Mouse (Mus musculus) forebrain, embryonic 13.5 days (tissue): ENCODE data around the gene Eef1e1. TPM values are rescaled to one million over a fixed set of nuclear protein-coding genes. Genes with fewer than 3 reads are reported as not detected.
"Not testable (repeated sequence)": the region's sequence is repeated elsewhere in the genome, so short reads cannot be mapped to it uniquely, and the experiment has no call there.

Experiments used
- ATAC-seq: fragments of 200-750 bp; cut with Nextera tagmentation; 2 replicates; pipeline ENCODE4 v1.8.0; 2017
- H3K27ac ChIP-seq: fragments of 300-500 bp; sonication (generic); 2 replicates; pipeline ENCODE4 v1.5.1; 2015; ENCODE audit warnings: inconsistent platforms, mild to moderate bottlenecking, moderate library complexity
- H3K27me3 ChIP-seq: fragments of 300-500 bp; sonication (generic); 2 replicates; pipeline ENCODE4 v1.6.1; 2015; ENCODE audit warnings: mild to moderate bottlenecking, inconsistent platforms
- H3K36me3 ChIP-seq: fragments of 300-500 bp; sonication (generic); 2 replicates; pipeline ENCODE4 v1.6.1; 2015; ENCODE audit warnings: mild to moderate bottlenecking, inconsistent platforms; ENCODE audit not compliant: poor library complexity, severe bottlenecking
- H3K4me1 ChIP-seq: fragments of 300-500 bp; sonication (generic); 2 replicates; pipeline ENCODE4 v1.6.1; 2015; ENCODE audit warnings: inconsistent platforms
- H3K4me2 ChIP-seq: fragments of 300-500 bp; sonication (generic); 2 replicates; pipeline ENCODE4 v1.6.1; 2015; ENCODE audit warnings: inconsistent platforms, mild to moderate bottlenecking, moderate library complexity
- H3K4me3 ChIP-seq: fragments of 300-500 bp; sonication (generic); 2 replicates; pipeline ENCODE4 v1.5.1; 2015; ENCODE audit warnings: mild to moderate bottlenecking, inconsistent platforms
- H3K9ac ChIP-seq: fragments of 300-500 bp; sonication (generic); 2 replicates; pipeline ENCODE4 v1.6.1; 2015; ENCODE audit warnings: mild to moderate bottlenecking, inconsistent platforms
- H3K9me3 ChIP-seq: fragments of 300-500 bp; sonication (generic); replicated peaks from 2 replicates; pipeline ENCODE4 v1.6.1; 2016; ENCODE audit warnings: inconsistent platforms
- WGBS: fragments of 180-500 bp; shearing (Covaris S2); methylation state at CpG from one replicate; pipeline ENCODE4 v1.1.7; 2015; 5-methylcytosine and 5-hydroxymethylcytosine counted together
- polyA plus RNA-seq: library from polyadenylated mRNA; unstranded; fragments of >200 nt; fragmentation: Nextera tagmentation; extraction: Ambion mirVana; gene quantifications from 2 replicates; pipeline ENCODE4 v1.2.1, GENCODE M21; 2015

Eef1e1 gene
- polyA plus RNA-seq, 1 experiment from 2014 or later, result 77.6 TPM

DNA sequence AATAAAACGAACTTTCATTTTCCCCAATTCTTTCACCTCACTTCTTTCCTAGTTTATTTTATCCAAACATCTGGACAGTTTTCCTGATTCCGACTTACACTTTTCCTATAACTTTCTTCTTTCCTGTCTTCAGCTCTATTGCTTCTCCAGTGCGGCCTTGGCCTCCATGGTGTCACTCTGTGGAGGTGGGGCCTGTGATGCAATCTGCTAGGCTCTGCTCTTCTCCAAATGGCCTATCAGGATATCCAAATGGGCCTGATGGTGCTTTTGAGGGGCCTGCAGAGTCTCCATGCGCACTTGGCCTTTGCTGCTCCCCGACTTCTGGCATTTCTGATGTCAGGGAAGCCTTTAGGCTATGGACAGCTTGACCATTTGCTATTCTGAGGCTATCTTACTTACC is 35.6 kb downstream of the Eef1e1 start:
- Histone ChIP-seq H3K36me3 (0 out of 2 replicates have a peak, but pooled peaks cover 8% of the 10 kb centered on the region), H3K27ac (no peak overlapping the region), H3K27me3 (no peaks in the 10 kb centered on the region), H3K9me3 (no peaks in the 10 kb centered on the region), H3K4me1 (0 out of 2 replicates have a peak, but pooled peaks cover 4% of the 10 kb centered on the region), H3K4me3 (no peak overlapping the region), H3K9ac (no peak overlapping the region), H3K4me2 (no peak overlapping the region)
- no peak for ATAC-seq
- WGBS, result 94% methylated on average over 5 of the region's 5 CpGs

DNA sequence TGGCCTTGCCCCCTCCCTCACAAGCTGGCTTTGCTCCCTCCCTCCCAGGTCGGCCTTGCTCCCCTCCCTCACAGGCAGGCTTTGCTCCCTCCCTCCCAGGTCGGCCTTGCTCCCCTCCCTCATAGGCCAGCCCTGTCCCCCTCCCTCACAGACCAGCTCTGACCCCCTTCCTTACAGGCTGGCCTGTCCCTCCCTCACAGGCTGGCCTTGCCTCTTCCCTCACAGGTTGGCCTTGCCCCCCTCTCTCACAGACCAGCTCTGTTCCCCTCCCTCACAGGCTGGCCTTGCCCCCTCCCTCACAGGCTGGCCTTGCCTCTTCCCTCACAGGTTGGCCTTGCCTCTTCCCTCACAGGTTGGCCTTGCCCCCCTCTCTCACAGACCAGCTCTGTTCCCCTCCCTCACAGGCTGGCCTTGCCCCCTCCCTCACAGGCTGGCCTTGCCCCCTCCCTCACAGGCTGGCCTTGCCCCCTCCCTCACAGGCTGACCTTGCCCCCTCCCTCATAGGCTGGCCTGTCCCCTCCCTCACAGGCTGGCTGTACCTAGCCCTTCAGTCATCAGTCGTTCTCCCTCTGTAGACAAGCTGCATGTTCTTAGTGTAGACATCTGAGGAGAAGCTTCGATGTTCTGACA is 40.7 kb downstream of the Eef1e1 start:
- not testable (repeated sequence) for H3K4me2 ChIP-seq, H3K9ac ChIP-seq, H3K9me3 ChIP-seq, H3K4me3 ChIP-seq, ATAC-seq, H3K27ac ChIP-seq, H3K4me1 ChIP-seq, H3K27me3 ChIP-seq
- WGBS, result 82% methylated on average over 4 of the region's 4 CpGs
- H3K36me3 ChIP-seq, result peaks cover 21% of the 10 kb centered on the region

DNA sequence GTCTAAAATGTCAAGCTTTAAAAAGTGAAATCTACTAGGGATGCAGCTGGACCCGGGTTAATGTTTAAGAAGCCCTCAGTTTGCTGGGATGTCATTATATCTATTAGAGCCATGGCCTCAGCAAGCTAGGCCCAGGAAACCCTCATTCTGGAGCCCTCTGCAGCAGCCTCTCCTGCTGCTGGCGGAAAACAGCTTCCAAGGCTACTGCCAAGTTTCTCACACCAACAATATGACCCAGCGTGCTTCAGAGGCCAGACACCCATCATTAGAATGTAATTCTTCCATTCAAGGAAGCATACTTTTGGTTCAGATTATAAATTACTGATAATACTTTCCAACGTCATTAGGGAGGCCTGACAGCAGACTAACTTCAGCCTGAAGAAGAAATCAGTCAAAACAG is 42.0 kb downstream of the Eef1e1 start:
- 81% methylated on average over 4 of the region's 4 CpGs for WGBS
- Histone ChIP-seq H3K4me3 (no peak overlapping the region), H3K9me3 (no peaks in the 10 kb centered on the region), H3K27me3 (no peaks in the 10 kb centered on the region), H3K4me2 (no peak overlapping the region), H3K36me3 (peaks cover 33% of the 10 kb centered on the region), H3K27ac (no peak overlapping the region), H3K9ac (no peak overlapping the region), H3K4me1 (no peaks in the 10 kb centered on the region)
- ATAC-seq, result no peak

DNA sequence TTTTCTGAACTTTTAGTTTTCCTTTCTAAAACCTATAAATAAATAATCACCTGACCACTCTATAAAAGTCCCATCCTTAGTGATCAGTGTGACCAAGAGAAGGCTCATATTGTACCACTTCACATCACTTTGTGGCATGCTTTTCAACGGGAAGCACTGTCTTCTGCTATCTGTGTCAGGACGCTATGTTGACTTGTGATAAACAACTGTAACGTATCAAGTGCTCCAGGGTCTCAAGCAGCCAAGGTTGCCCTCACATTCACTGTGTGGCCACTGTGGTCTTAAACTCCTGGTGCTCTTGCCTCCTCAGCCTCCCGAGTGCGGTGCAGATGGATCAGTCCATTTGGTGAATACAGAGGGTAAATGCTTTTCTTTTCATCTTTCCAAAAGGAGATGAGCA is 43.2 kb downstream of the Eef1e1 start:
- no peak for ATAC-seq
- Histone ChIP-seq H3K36me3 (peaks cover 37% of the 10 kb centered on the region), H3K27ac (no peak overlapping the region), H3K4me1 (no peaks in the 10 kb centered on the region), H3K4me2 (no peak overlapping the region), H3K9me3 (no peaks in the 10 kb centered on the region), H3K4me3 (no peak overlapping the region), H3K9ac (no peak overlapping the region), H3K27me3 (no peaks in the 10 kb centered on the region)
- WGBS, result 93% methylated on average over 5 of the region's 5 CpGs

DNA sequence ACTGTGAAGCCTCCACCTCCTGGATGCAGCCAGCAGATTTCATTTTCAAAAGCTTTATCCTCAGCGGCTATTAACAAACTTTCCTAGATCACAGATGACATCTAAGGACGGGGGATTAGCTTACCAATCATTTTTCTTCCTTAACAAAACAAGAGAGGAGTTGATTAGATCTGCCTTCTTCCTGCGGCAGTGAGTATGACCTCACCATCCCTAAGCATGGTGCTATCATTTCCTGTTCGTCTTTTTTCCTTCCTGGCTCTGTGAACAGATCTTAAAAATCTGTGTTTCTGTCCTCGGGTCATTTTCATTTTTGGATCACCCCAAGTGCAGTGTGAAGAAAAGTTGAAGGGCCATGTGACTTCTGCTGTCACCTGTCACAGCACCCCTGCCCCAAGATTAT is 44.6 kb downstream of the Eef1e1 start:
- no peaks in the 10 kb centered on the region for H3K4me1 ChIP-seq
- no peak overlapping the region for H3K4me2 ChIP-seq
- no peaks in the 10 kb centered on the region for H3K27me3 ChIP-seq
- no peak overlapping the region for H3K9ac ChIP-seq
- H3K9me3 ChIP-seq, result no peaks in the 10 kb centered on the region
- no peak overlapping the region for H3K4me3 ChIP-seq
- peaks cover 41% of the 10 kb centered on the region for H3K36me3 ChIP-seq
- no peak for ATAC-seq
- no peak overlapping the region for H3K27ac ChIP-seq
- 73% methylated on average over 5 of the region's 5 CpGs for WGBS

DNA sequence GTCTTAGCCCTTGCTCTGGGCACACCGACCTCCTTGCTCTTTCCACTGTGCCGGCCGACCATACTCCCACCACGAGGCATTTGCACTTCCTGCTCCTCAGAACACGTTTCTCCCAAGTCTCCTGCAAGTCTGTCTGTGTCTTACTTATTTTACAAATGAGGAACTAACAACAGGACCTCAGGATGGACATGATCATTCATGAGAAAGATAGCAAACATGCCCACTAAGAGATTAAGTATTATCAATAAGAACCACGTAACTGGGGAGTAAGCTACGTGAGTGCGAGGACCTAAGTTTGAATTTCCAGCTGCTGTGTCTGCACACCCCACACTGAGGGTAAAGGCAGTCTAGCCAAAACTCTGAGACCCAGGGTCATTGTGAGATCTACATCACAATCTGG is 45.3 kb downstream of the Eef1e1 start:
- WGBS, result 90% methylated on average over 8 of the region's 8 CpGs
- no peak for ATAC-seq
- Histone ChIP-seq H3K9ac (no peak overlapping the region), H3K4me1 (no peaks in the 10 kb centered on the region), H3K27ac (no peak overlapping the region), H3K4me2 (no peak overlapping the region), H3K4me3 (no peak overlapping the region), H3K27me3 (no peaks in the 10 kb centered on the region), H3K36me3 (peaks cover 38% of the 10 kb centered on the region), H3K9me3 (no peaks in the 10 kb centered on the region)

DNA sequence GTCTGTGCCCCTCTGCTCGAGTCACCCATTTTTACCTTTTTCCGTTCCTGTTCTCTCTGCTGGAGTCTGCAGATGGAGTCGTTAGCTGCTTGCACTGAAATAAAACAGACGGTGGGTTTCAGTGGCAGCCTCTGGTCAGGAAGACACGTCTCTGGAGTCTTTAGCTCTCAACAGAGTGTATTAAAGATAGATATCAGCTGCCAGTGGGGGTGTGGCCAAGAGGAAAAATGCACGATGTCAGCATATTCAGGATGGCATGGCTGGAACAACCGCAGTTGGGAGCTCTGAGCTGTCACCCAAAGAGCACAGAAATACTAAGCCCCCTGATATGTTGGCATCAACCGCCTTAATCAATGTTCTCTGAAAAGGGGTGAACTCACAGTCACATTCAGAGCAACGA is 46.2 kb downstream of the Eef1e1 start:
- Histone ChIP-seq H3K4me2 (no peak overlapping the region), H3K9ac (no peak overlapping the region), H3K4me1 (no peaks in the 10 kb centered on the region), H3K27ac (no peak overlapping the region), H3K4me3 (no peak overlapping the region), H3K9me3 (no peaks in the 10 kb centered on the region), H3K36me3 (peaks cover 38% of the 10 kb centered on the region), H3K27me3 (no peaks in the 10 kb centered on the region)
- WGBS, result 92% methylated on average over 9 of the region's 9 CpGs
- ATAC-seq, result no peak

DNA sequence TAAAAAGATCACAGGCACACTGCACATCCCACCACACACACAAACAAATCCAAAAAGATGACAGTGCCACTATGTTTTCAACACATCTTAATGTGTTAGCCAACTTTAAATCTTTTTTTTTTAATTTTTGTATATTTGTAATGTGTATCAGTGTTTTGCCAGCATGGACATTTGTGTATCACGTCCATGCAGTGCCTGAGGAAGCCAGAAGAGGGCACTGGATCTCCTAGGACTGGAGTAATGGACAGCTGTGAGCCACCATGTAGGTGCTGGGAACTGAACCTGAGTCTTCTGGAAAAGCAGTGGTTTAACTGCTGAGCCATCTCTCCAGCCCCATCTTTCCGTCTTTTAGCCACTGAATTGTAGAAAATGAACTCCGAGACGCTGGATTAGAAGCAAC is 46.7 kb downstream of the Eef1e1 start:
- ATAC-seq, result no peak
- no peak overlapping the region for H3K4me3 ChIP-seq
- no peak overlapping the region for H3K9ac ChIP-seq
- no peak overlapping the region for H3K4me2 ChIP-seq
- H3K4me1 ChIP-seq, result no peaks in the 10 kb centered on the region
- no peaks in the 10 kb centered on the region for H3K27me3 ChIP-seq
- no peak overlapping the region for H3K27ac ChIP-seq
- 96% methylated on average over 4 of the region's 4 CpGs for WGBS
- peaks cover 41% of the 10 kb centered on the region for H3K36me3 ChIP-seq
- no peaks in the 10 kb centered on the region for H3K9me3 ChIP-seq

DNA sequence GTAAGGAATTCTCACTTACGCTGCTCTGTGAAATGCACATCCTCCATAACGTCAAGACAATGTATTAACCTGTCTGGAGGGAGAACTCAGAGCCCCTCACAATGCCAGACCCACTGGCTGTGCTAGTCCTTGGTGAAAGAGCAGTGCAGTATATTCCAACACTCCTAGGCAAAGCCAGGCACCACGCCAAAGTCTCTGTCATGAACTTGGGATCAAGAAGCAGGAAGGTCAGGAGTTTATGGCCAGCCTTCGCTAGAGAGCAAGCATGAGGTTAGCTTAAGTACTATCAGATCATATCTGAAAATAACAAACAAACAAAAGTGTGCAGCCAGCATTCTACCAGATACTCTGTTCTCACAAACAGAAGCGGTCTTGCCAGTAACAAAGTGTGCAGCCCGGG is 48.5 kb downstream of the Eef1e1 start:
- no peak overlapping the region for H3K27ac ChIP-seq
- H3K9me3 ChIP-seq, result no peaks in the 10 kb centered on the region
- no peak for ATAC-seq
- no peaks in the 10 kb centered on the region for H3K4me1 ChIP-seq
- H3K9ac ChIP-seq, result no peak overlapping the region
- no peaks in the 10 kb centered on the region for H3K27me3 ChIP-seq
- no peak overlapping the region for H3K4me2 ChIP-seq
- peaks cover 35% of the 10 kb centered on the region for H3K36me3 ChIP-seq
- no peak overlapping the region for H3K4me3 ChIP-seq
- WGBS, result 89% methylated on average over 6 of the region's 6 CpGs

DNA sequence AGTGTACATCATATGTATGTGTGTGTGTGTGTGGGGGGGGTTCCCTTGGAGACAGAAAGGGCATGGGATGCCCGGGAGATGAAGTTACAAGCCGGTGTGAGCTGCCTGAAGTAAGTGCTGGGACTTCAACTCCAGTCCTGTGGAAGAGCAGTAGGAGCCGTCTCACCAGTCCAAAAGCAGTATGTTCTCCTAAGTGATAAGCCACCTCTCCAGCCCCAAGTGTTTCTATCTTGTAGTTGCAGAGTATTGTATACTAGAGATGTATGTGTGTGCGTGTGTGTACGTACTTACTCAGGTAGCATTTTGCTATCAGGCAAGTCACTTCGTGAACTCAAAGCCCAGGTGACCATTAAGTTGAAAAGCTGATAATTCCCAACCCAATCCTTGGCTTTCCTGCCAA is 51.7 kb downstream of the Eef1e1 start:
- ATAC-seq, result no peak
- Histone ChIP-seq H3K9ac (no peak overlapping the region), H3K27ac (no peak overlapping the region), H3K27me3 (no peaks in the 10 kb centered on the region), H3K4me3 (no peak overlapping the region), H3K4me2 (no peak overlapping the region), H3K9me3 (no peaks in the 10 kb centered on the region), H3K4me1 (no peaks in the 10 kb centered on the region), H3K36me3 (peaks cover 19% of the 10 kb centered on the region)
- 92% methylated on average over 6 of the region's 6 CpGs for WGBS

DNA sequence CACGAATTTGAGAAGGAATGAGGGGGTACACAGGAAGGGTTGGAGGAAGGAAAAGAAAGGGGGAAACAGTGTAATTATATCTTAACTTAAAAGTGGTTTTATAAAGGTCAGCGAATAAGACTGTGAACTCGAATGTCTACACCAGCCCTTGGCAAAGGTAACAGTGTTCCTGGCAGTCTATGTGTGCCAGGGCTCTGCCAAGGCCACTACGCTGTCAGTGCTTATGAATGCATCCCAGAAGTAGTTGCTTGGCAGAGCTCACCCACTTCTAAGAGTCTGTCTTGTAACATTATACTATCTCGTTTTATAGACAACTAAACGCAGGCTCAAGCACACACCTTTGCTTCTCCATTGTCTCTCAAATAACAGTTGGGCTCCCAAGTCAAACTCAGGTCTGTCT is 53.5 kb downstream of the Eef1e1 start:
- Histone ChIP-seq H3K9ac (no peak overlapping the region), H3K4me3 (no peak overlapping the region), H3K27me3 (no peaks in the 10 kb centered on the region), H3K36me3 (peaks cover 10% of the 10 kb centered on the region; the same call in 1 of the 2 replicates), H3K9me3 (no peaks in the 10 kb centered on the region), H3K4me1 (no peaks in the 10 kb centered on the region), H3K4me2 (no peak overlapping the region), H3K27ac (no peak overlapping the region)
- 83% methylated on average over 6 of the region's 6 CpGs for WGBS
- ATAC-seq, result no peak

DNA sequence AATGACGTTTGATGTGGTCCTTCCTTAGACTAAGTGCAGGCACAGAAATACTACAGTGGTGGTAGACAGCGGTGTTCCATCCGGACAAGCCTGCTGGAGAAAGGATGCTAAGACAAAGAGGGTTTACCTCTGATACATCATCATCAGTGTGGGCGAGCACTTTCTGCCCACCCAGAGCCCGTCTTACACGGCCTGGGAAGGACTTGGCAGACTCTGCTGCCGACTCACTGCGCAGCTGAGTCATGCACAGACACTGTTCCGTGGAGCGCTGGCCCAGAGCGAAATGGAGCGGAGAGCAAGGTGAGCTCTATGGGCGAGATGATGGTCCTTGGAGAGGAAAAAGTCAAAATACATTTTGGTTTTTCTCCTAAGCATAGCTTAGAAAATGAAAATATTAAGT is 55.9 kb downstream of the Eef1e1 start:
- Histone ChIP-seq H3K9me3 (no peaks in the 10 kb centered on the region), H3K4me1 (no peaks in the 10 kb centered on the region), H3K36me3 (0 out of 2 replicates have a peak, but pooled peaks cover 9% of the 10 kb centered on the region), H3K4me2 (no peak overlapping the region), H3K27me3 (no peaks in the 10 kb centered on the region), H3K4me3 (no peak overlapping the region), H3K9ac (no peak overlapping the region), H3K27ac (no peak overlapping the region)
- no peak for ATAC-seq
- WGBS, result 89% methylated on average over 13 of the region's 13 CpGs

DNA sequence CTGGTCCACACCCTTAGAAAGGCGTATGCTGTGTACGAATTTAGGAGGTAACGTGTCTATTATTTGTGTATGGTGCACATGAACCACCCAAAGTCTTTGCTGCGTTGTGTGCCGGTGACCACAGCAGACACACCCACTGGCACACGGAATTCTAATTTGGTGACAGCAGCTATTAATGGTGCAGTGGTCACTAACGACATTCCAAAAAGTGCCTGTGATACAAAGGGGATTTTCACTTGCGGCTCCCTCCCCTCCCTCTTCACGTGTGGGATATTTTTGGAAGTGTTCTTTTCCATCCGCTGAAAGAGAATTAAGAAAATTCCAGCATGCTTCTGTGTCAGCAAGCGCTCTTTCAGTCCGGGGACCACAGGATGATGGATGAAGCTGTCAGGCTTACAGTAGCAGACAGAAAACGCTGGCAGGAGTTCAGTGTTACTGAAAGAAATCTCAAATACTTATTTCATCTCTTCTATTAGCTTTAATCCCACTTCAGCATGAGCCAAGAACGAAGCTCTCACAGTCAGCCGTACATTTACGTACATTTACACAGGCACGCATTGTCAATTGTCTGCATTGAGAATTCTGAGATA is 56.5 kb downstream of the Eef1e1 start:
- Histone ChIP-seq H3K9ac (no peak overlapping the region), H3K9me3 (no peaks in the 10 kb centered on the region), H3K4me2 (no peak overlapping the region), H3K27ac (no peak overlapping the region), H3K36me3 (0 out of 2 replicates have a peak, but pooled peaks cover 6% of the 10 kb centered on the region), H3K4me3 (no peak overlapping the region), H3K27me3 (no peaks in the 10 kb centered on the region), H3K4me1 (no peaks in the 10 kb centered on the region)
- WGBS, result 62% methylated on average over 17 of the region's 17 CpGs
- ATAC-seq, result no peak
